Comparison of ENCODE assay signal across 8 mouse cellular contexts in the genomic region with DNA sequence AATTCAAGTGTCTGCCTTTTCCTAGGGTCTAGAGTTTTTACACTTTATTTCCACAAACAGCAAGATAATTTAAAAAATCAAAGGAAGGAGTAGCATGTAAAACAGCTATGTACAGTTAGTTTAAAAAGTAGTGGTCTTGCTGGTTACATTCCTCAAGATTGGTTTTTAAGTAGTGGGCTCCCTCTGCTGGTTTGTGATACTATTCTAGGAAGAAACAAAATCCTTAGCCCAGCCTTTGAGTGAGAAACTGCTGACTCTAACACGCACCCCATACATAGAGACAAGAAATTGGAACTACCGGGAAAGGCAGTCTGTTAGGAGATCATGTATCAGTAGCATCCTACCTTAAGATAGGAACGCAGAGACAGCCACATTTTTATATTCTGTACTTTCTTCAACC.
DNase-seq lines count a peak whose midpoint lies in the region; ATAC-seq and TF ChIP-seq lines count a peak whose summit lies in the region.

No protein-coding gene starts in this region.

- H3K4me2 ChIP-seq in heart, embryonic 11.5 days = no peak overlapping the region
- no peak overlapping the region for H3K4me2 ChIP-seq in midbrain, embryonic 11.5 days
- H3K4me2 ChIP-seq in midbrain, embryonic 13.5 days (replicated peaks) = no peak overlapping the region

- TF ChIP-seq POLR2A in cortical plate, adult 2 months (IDR thresholded peaks at IDR 0.05; ENCODE audit: extremely low read depth, insufficient read depth, low read length) = no peak

- H3K9me3 ChIP-seq in heart, embryonic 11.5 days (replicated peaks; ENCODE audit: control insufficient read depth, low read length) = no peaks in the 10 kb centered on the region
- H3K9me3 ChIP-seq in midbrain, embryonic 11.5 days (ENCODE audit: control insufficient read depth, low read length) = no peaks in the 10 kb centered on the region
- H3K9me3 ChIP-seq in midbrain, embryonic 13.5 days = no peaks in the 10 kb centered on the region

- TF ChIP-seq CTCF in cortical plate, adult 2 months (IDR thresholded peaks at IDR 0.05; ENCODE audit: extremely low read depth, insufficient read depth, low read length) = 0 out of 2 replicates have a peak, but pooled peaks have one; percentile 9

- WGBS in heart, embryonic 11.5 days (ENCODE audit: insufficient replicate concordance) = 53% methylated on average over 3 of the region's 3 CpGs
- 78% methylated on average over 3 of the region's 3 CpGs for WGBS in midbrain, embryonic 11.5 days
- 68% methylated on average over 3 of the region's 3 CpGs for WGBS in midbrain, embryonic 13.5 days

- ATAC-seq in heart, embryonic 11.5 days (replicated peaks; ENCODE audit: insufficient number of reproducible peaks, low FRiP score, low TSS enrichment) = no peak
- ATAC-seq in midbrain, embryonic 11.5 days (ENCODE audit: low FRiP score) = no peak
- no peak for ATAC-seq in midbrain, embryonic 13.5 days
- ATAC-seq in cerebellum, adult (ENCODE audit: insufficient number of reproducible peaks, low FRiP score, low TSS enrichment) = no peak

- H3K27ac ChIP-seq in heart, embryonic 11.5 days (ENCODE audit: low read depth, low read length) = no peak overlapping the region
- no peak overlapping the region for H3K27ac ChIP-seq in midbrain, embryonic 11.5 days (ENCODE audit: low read depth, low read length)
- H3K27ac ChIP-seq in midbrain, embryonic 13.5 days = no peak overlapping the region
- H3K27ac ChIP-seq in cortical plate, adult 2 months (ENCODE audit: insufficient read depth, low read length) = no peak overlapping the region

- no peak overlapping the region for H3K4me3 ChIP-seq in heart, embryonic 11.5 days (ENCODE audit: low read depth, low read length)
- H3K4me3 ChIP-seq in midbrain, embryonic 11.5 days (ENCODE audit: low read depth, low read length) = no peak overlapping the region
- no peak overlapping the region for H3K4me3 ChIP-seq in midbrain, embryonic 13.5 days (replicated peaks)
- no peak overlapping the region for H3K4me3 ChIP-seq in cortical plate, adult 2 months (ENCODE audit: insufficient read depth, low read length)

- H3K4me1 ChIP-seq in heart, embryonic 11.5 days (ENCODE audit: control insufficient read depth, insufficient read depth, low read length) = peaks cover under 1% of the 10 kb centered on the region; the same call in 1 of the 2 replicates
- no peaks in the 10 kb centered on the region for H3K4me1 ChIP-seq in midbrain, embryonic 11.5 days (ENCODE audit: control insufficient read depth, insufficient read depth, low read length)
- no peaks in the 10 kb centered on the region for H3K4me1 ChIP-seq in midbrain, embryonic 13.5 days (replicated peaks)
- H3K4me1 ChIP-seq in cortical plate, adult 2 months (ENCODE audit: control insufficient read depth, insufficient read depth, low read length) = no peaks in the 10 kb centered on the region

- H3K9ac ChIP-seq in heart, embryonic 11.5 days (ENCODE audit: low read depth, low read length) = no peak overlapping the region
- H3K9ac ChIP-seq in midbrain, embryonic 11.5 days (ENCODE audit: low read length) = no peak overlapping the region
- no peak overlapping the region for H3K9ac ChIP-seq in midbrain, embryonic 13.5 days (replicated peaks)

- peak; percentile 48 for DNase-seq in heart, adult 11 months
- peak; percentile 87 for DNase-seq in midbrain, embryonic 11.5 days (ENCODE audit: low spot score, missing footprints)
- DNase-seq in naive thymus-derived CD4-positive, alpha-beta T cell, adult 2 months (ENCODE audit: low read depth) = peak; percentile 28
- DNase-seq in frontal cortex, postnatal 14 days (ENCODE audit: low spot score in 2 of 2) = no peak

- H3K36me3 ChIP-seq in heart, embryonic 11.5 days (ENCODE audit: control insufficient read depth, insufficient read depth, low read length) = peaks cover 3% of the 10 kb centered on the region; the same call in 1 of the 2 replicates
- H3K36me3 ChIP-seq in midbrain, embryonic 11.5 days (ENCODE audit: control insufficient read depth, insufficient read depth, low read length) = no peaks in the 10 kb centered on the region; the same call in 1 of the 2 replicates
- H3K36me3 ChIP-seq in midbrain, embryonic 13.5 days = peaks cover 13% of the 10 kb centered on the region

- no peaks in the 10 kb centered on the region for H3K27me3 ChIP-seq in heart, embryonic 11.5 days (ENCODE audit: control insufficient read depth, insufficient read depth, low read length)
- H3K27me3 ChIP-seq in midbrain, embryonic 11.5 days (ENCODE audit: control insufficient read depth, insufficient read depth, low read length) = no peaks in the 10 kb centered on the region
- H3K27me3 ChIP-seq in midbrain, embryonic 13.5 days = no peaks in the 10 kb centered on the region

Comparison
In these comparisons a context has a peak if more than half of its experiments do, and no peak if none do; other contexts are left out.
1. DNase-seq: peak in heart, adult 11 months (single experiment), midbrain, embryonic 11.5 days (single experiment) and naive thymus-derived CD4-positive, alpha-beta T cell, adult 2 months (single experiment); none in frontal cortex, postnatal 14 days (0 of 2).